Mouse (Mus musculus) lung, adult 2 months (tissue): Measurements from ENCODE around the gene Ubn1.

Source experiments
- CTCF ChIP-seq: fragments of 200-500 bp; IDR thresholded peaks from 2 replicates; pipeline ENCODE4 v1.5.1; 2011; ENCODE audit warnings: mild to moderate bottlenecking, low read length, control low read depth; ENCODE audit not compliant: insufficient read depth
- POLR2A ChIP-seq: fragments of 200-500 bp; IDR thresholded peaks from 2 replicates; pipeline ENCODE4 v1.6.1; 2011; ENCODE audit warnings: low read depth, mild to moderate bottlenecking, control low read depth, low read length, borderline replicate concordance; ENCODE audit errors: extremely low read depth

- no peak for TF ChIP-seq CTCF
- no peak for TF ChIP-seq POLR2A
These were observed 49.2 kb upstream of the Ubn1 start for GRCm38 (mm10) chr16:5000611-5001010.
